22 mouse cellular contexts compared by ENCODE assay signal in the genomic region with DNA sequence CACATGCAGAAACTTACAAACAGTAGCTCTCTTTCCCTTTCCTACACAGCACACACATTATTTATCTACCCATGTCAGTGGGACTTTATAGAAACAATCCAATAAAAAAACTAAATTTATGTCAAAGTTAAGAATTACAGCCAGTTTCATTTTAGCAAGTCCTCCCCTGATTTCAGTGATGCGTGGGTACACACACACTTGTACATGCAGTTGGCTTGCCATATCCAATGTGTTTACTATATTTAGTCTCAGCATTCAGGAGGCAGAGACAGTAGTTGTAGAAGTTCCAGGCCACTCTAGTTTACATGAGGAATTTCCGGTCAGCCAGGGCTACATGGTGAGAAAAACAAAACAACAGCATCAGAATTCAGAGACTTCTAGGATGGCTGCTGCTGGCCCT.
"Had no signal": no experiment of that assay in that cellular context is flagged by ENCODE, and none has a peak within 500 bp of the region (broad histone marks: within the 10 kb centered on the region; RNA-seq: fewer than 3 reads in every experiment).

No protein-coding gene starts in this region.

- H3K4me3 ChIP-seq: heart, adult 2 months; heart, embryonic 13.5 days; heart, embryonic 15.5 days; hindbrain, embryonic 13.5 days; hindbrain, embryonic 15.5 days; intestine, embryonic 15.5 days; layer of hippocampus, adult 2 months; limb, embryonic 10.5 days; limb, embryonic 12.5 days; liver, embryonic 13.5 days had no signal

- DNase-seq: forebrain, postnatal 0 days; gastrocnemius, postnatal 14 days; gastrocnemius, postnatal 36 days; heart, adult 11 months; heart, adult 2 months; heart, postnatal 14 days; heart, postnatal 36 days; kidney, adult 18-20 months; kidney, adult 8-10 months; kidney, postnatal 10 days; kidney, postnatal 25 days; kidney, postnatal 4 days; liver; liver, embryonic 13.5 days had no signal

- H3K27ac ChIP-seq: heart, adult 2 months; heart, embryonic 13.5 days; heart, embryonic 15.5 days; hindbrain, embryonic 13.5 days; hindbrain, embryonic 15.5 days; intestine, embryonic 15.5 days; layer of hippocampus, adult 2 months; limb, embryonic 10.5 days; limb, embryonic 12.5 days; liver, embryonic 13.5 days had no signal
